Mouse (Mus musculus): ENCODE measurements around the gene Foxp1.

DNA sequence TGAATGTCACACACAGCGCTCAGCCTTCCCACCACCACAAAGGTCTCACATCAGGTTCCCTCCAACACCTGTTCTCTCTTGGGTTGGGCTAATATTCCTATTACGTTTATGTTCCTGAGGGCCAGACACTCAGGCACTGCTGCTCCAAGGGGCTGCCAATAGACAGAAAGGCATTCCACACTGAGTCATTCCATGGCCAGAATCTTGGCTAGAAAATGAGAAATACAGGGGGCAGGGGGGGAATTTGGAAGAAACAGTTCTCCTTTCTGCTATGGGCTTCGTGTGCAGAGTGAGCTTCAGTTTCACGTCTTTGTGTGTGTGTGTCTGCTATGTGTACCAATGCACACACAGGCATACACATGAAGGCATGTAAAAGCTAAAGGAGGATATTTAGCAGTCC is 95.2 kb downstream of the Foxp1 start:
- no peak for TF ChIP-seq GATA1 (IDR thresholded peaks at IDR 0.05; ENCODE audit: borderline replicate concordance, low read length)
- no peak for TF ChIP-seq FLI1 (IDR thresholded peaks at IDR 0.05; ENCODE audit: low read length)
